Mouse (Mus musculus): Measurements from ENCODE around the gene Ssr2.

- TF ChIP-seq NELFE (IDR thresholded peaks at IDR 0.05; ENCODE audit: low read depth, low read length) (peak; percentile 56), POLR2A (IDR thresholded peaks at IDR 0.05; ENCODE audit: low read depth, low read length) (peak; percentile 66; the same call in 1 of the 2 replicates), MAX (IDR thresholded peaks at IDR 0.05; ENCODE audit: low read length) (no peak), USF1 (IDR thresholded peaks at IDR 0.05; ENCODE audit: low read depth, low read length) (no peak), CTCF (conservative IDR thresholded peaks at IDR 0.05 in 1 of 2, IDR thresholded peaks at IDR 0.05 in 1 of 2; ENCODE audit: low read depth in 2 of 2, low read length in 2 of 2) (0 out of 4 replicates have a peak, but pooled peaks of 1 of the 2 experiments have one; percentile 2), CHD1 (IDR thresholded peaks at IDR 0.05; ENCODE audit: low read depth, low read length) (no peak), MAFK (IDR thresholded peaks at IDR 0.05; ENCODE audit: insufficient replicate concordance, low read length) (no peak), ZKSCAN1 (IDR thresholded peaks at IDR 0.05; ENCODE audit: borderline replicate concordance, low read depth, low read length) (no peak), SIN3A (IDR thresholded peaks at IDR 0.05; ENCODE audit: low read length) (peak; percentile 95), CHD2 (IDR thresholded peaks at IDR 0.05; ENCODE audit: low read length) (peak; percentile 90)
These were observed 44.1 kb upstream of the Ssr2 start for GRCm38 (mm10) chr3:88531348-88532298.

Measured in CH12.LX (cell line).